Mouse (Mus musculus) kidney, postnatal 4 days (tissue): ENCODE measurements around the gene Arrb2.
A peak's percentile ranks its signal among the peaks of the same experiment; 100 is the strongest.
"Not testable (repeated sequence)": the region's sequence is repeated elsewhere in the genome, so short reads cannot be mapped to it uniquely, and the experiment has no call there.

Experiments
- DNase-seq, 2 experiments: peaks; one replicate each; pipeline ENCODE4 v3.0.0; 2021; ENCODE audit warnings: mixed read lengths in 2 of 2

The Arrb2 gene

GRCm38 (mm10) chr11:70432048-70432894 is at the start of gene Arrb2:
Gene Arrb2 (plus strand): TSS chr11:70432635.
- DNase-seq: peak; percentile 98

GRCm38 (mm10) chr11:70384136-70384535 is 48.3 kb upstream of the Arrb2 start:
- DNase-seq: no peak

- peak in 1 of 2 experiments; percentile 12 for DNase-seq
These were observed 45.0 kb upstream of the Arrb2 start for GRCm38 (mm10) chr11:70387436-70387835.

GRCm38 (mm10) chr11:70389421-70389820 is 43.0 kb upstream of the Arrb2 start:
- DNase-seq: no peak

- no peak for DNase-seq
These were observed 28.8 kb upstream of the Arrb2 start for GRCm38 (mm10) chr11:70403598-70403997.

- peak; percentile 95 to 96 for DNase-seq
These were observed 22.7 kb upstream of the Arrb2 start, which contains the start of gene Pelp1 for GRCm38 (mm10) chr11:70409594-70410296. Gene Pelp1 (minus strand): TSS chr11:70410031.

- DNase-seq: no peak
These were observed 22.2 kb upstream of the Arrb2 start for GRCm38 (mm10) chr11:70410297-70410643.

- DNase-seq: no peak
These were observed 19.8 kb upstream of the Arrb2 start for GRCm38 (mm10) chr11:70412591-70412990.

- DNase-seq: peak; percentile 84 to 87
These were observed 18.5 kb upstream of the Arrb2 start for GRCm38 (mm10) chr11:70413961-70414360.

- DNase-seq: no peak
These were observed 14.2 kb upstream of the Arrb2 start for GRCm38 (mm10) chr11:70418199-70418598.

GRCm38 (mm10) chr11:70419486-70419885 is 12.9 kb upstream of the Arrb2 start:
- no peak for DNase-seq

GRCm38 (mm10) chr11:70426598-70426997 is 5.8 kb upstream of the Arrb2 start:
- DNase-seq: not testable (repeated sequence)

- DNase-seq: peak in 1 of 2 experiments; percentile 7
These were observed 861 bp upstream of the Arrb2 start for GRCm38 (mm10) chr11:70431574-70431973.

GRCm38 (mm10) chr11:70432895-70433568 is 597 bp downstream of the Arrb2 start:
- no peak for DNase-seq

GRCm38 (mm10) chr11:70433569-70433943 is 1.1 kb downstream of the Arrb2 start:
- peak in 1 of 2 experiments; percentile 9 for DNase-seq

- DNase-seq: no peak
These were observed 1.5 kb downstream of the Arrb2 start for GRCm38 (mm10) chr11:70433951-70434350.

GRCm38 (mm10) chr11:70435476-70435875 is 3.0 kb downstream of the Arrb2 start:
- no peak for DNase-seq

- no peak for DNase-seq
These were observed 5.0 kb downstream of the Arrb2 start for GRCm38 (mm10) chr11:70437426-70437825.

GRCm38 (mm10) chr11:70438728-70439374 is 6.4 kb downstream of the Arrb2 start:
- DNase-seq: no peak

- DNase-seq: no peak
These were observed 8.2 kb downstream of the Arrb2 start for GRCm38 (mm10) chr11:70440637-70441036.

GRCm38 (mm10) chr11:70441882-70442281 is 9.4 kb downstream of the Arrb2 start:
- DNase-seq: no peak

- no peak for DNase-seq
These were observed 11.5 kb downstream of the Arrb2 start for GRCm38 (mm10) chr11:70443964-70444363.

GRCm38 (mm10) chr11:70444667-70445066 is 12.2 kb downstream of the Arrb2 start:
- DNase-seq: no peak
